Mouse (Mus musculus): Measurements from ENCODE around the gene Srgap2. TPM values are rescaled to one million over a fixed set of nuclear protein-coding genes. Genes with fewer than 3 reads are reported as not detected.
"Not testable (repeated sequence)": the region's sequence is repeated elsewhere in the genome, so short reads cannot be mapped to it uniquely, and the experiment has no call there.

The Srgap2 gene
- polyA plus RNA-seq, 1 experiment from 2014 or later: 14.5 TPM

DNA sequence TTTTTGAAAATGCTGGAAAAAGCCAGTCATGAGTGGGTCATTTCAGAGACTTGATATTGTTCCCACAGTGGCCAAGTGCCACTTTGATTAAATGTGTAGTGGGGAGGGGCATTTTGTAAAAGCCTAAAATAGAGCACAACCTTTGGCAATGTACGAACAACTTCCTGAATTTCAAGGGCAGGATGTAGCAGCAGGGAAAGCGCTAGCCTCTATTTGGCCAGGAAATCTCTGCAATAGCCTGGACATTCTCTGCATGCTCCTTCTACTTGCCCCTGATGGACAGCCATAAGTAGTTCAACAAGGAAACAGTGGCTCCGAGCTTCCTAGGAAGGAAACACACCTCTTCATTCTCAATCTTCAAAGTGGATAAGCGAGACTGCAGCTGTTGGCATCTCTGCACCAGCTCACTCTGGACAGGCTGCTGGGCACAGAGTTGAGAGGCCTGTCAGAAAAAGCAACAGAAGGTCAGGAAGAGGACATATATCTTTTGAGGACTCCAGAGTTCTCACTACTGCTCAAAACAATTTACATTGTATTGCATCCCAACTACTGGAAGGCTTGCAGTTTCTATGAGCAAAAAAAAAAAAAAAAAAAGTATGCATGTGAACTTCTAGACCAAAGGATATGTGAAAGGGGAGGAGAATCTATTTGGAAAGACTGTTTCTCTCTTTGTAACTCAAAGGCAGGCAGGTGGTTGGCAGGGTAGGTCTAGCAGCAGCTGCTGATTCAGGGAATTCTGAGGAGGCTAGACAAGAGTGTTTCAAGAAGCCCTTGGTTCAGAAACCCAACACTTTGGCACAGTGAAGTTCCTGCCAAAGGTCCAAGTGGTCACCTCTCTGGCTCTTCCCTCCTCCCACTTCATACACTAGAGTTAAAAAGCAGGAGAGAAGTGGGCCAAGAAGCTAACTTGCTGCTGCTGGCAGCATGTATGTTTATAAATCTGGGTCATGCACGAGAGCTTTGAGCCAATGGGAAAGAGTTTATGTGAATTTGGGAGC, 181.4 kb downstream of the Srgap2 start:
- WGBS: 89% methylated on average over 5 of the region's 5 CpGs
- Histone ChIP-seq H3K9ac (no peak overlapping the region), H3K27ac (no peak overlapping the region; the same call in 1 of the 2 replicates), H3K27me3 (no peaks in the 10 kb centered on the region), H3K4me2 (no peak overlapping the region), H3K36me3 (ENCODE audit: poor library complexity, severe bottlenecking) (peaks cover 37% of the 10 kb centered on the region), H3K9me3 (replicated peaks) (no peaks in the 10 kb centered on the region), H3K4me1 (peaks cover 6% of the 10 kb centered on the region; the same call in 1 of the 2 replicates), H3K4me3 (no peak overlapping the region)
- no peak for ATAC-seq

- H3K4me1 ChIP-seq: no peaks in the 10 kb centered on the region
- peaks cover 37% of the 10 kb centered on the region for H3K36me3 ChIP-seq (ENCODE audit: poor library complexity, severe bottlenecking)
- H3K4me3 ChIP-seq: no peak overlapping the region
- ATAC-seq: no peak
- no peak overlapping the region for H3K4me2 ChIP-seq
- WGBS: 85% methylated on average over 2 of the region's 2 CpGs
- H3K27me3 ChIP-seq: no peaks in the 10 kb centered on the region
- no peak overlapping the region for H3K27ac ChIP-seq
- H3K9ac ChIP-seq: no peak overlapping the region
- no peaks in the 10 kb centered on the region for H3K9me3 ChIP-seq (replicated peaks)
Observed at GRCm38 (mm10) chr1:131344691-131345090, 182.5 kb downstream of the Srgap2 start.

DNA sequence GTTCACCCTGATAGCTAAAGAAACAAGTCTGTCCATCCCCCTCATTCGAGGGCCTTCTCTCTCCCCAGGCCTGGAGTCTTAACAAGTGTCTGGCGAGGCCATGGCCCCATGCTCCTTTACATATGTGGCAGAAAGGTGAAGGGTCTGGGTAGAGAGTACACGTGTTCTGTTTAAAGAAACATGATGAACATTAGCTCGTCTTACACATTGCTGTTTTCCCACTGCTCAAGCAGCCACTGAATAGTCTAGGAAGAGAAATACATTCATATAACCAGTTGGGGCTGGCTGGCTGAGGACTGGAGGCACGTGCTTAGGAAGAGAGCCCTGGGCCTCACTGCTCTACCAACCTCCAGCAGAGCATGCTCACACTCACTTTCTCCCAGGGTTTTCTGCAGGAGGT, 191.1 kb downstream of the Srgap2 start:
- 80% methylated on average over 5 of the region's 5 CpGs for whole genome bisulfite sequencing
- no peak overlapping the region for H3K4me3 ChIP-seq
- H3K36me3 ChIP-seq (ENCODE audit: poor library complexity, severe bottlenecking): peaks cover 34% of the 10 kb centered on the region
- H3K27me3 ChIP-seq: no peaks in the 10 kb centered on the region
- H3K27ac ChIP-seq: peak overlapping the region; percentile 59
- no peak for ATAC-seq
- H3K9me3 ChIP-seq (replicated peaks): no peaks in the 10 kb centered on the region
- peaks cover 15% of the 10 kb centered on the region for H3K4me1 ChIP-seq
- no peak overlapping the region for H3K9ac ChIP-seq
- no peak overlapping the region for H3K4me2 ChIP-seq

DNA sequence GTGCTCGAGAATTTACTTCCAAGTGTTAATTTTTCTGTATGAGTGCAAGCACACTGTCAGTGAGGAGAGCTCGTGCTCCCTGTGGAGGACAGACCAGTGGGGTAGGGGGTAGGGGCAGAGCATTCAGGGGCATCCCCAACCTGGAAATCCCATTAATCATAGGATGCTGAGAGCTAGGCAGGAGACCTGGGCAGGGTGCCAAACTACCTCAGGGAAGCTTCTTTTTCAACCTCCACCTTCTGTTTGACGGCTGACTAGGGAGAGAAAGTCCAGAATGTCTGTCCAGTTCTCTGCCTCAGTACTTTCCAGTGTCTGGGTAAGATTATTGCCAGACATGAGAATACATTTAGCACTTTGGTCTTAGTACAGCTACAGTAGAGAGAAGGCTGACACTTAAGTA, 191.5 kb downstream of the Srgap2 start:
- no peak for ATAC-seq
- Histone ChIP-seq H3K27me3 (no peaks in the 10 kb centered on the region), H3K36me3 (ENCODE audit: poor library complexity, severe bottlenecking) (peaks cover 34% of the 10 kb centered on the region), H3K4me2 (no peak overlapping the region), H3K4me1 (peaks cover 15% of the 10 kb centered on the region), H3K4me3 (no peak overlapping the region), H3K9ac (no peak overlapping the region; the same call in 1 of the 2 replicates), H3K9me3 (replicated peaks) (no peaks in the 10 kb centered on the region), H3K27ac (peak overlapping the region; percentile 59)
- WGBS: 43% methylated on average over 3 of the region's 3 CpGs

DNA sequence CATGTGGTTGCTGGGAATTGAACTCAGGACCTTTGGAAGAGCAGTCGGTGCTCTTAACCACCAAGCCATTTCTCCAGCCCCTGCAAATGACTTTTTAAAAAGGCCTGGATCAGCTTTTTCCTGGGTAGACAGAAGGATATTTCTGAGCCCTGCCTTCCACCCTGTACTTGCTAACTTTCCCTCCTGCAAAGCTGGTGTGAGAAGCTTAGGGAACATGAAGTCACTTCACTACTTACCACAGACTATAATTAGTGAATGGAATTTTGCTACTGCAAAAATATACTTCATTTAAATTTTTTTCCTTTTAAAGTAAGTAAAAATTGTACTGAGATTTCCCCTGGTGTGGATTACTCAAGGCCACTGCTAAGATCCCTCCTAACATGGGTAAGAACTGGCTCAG, 196.0 kb downstream of the Srgap2 start:
- Histone ChIP-seq H3K4me1 (peaks cover 8% of the 10 kb centered on the region), H3K9me3 (replicated peaks) (no peaks in the 10 kb centered on the region), H3K4me3 (no peak overlapping the region), H3K4me2 (no peak overlapping the region), H3K9ac (no peak overlapping the region), H3K27me3 (no peaks in the 10 kb centered on the region), H3K36me3 (ENCODE audit: poor library complexity, severe bottlenecking) (peaks cover 44% of the 10 kb centered on the region), H3K27ac (no peak overlapping the region)
- ATAC-seq: no peak
- 96% methylated on average over 1 of the region's 1 CpGs for WGBS

DNA sequence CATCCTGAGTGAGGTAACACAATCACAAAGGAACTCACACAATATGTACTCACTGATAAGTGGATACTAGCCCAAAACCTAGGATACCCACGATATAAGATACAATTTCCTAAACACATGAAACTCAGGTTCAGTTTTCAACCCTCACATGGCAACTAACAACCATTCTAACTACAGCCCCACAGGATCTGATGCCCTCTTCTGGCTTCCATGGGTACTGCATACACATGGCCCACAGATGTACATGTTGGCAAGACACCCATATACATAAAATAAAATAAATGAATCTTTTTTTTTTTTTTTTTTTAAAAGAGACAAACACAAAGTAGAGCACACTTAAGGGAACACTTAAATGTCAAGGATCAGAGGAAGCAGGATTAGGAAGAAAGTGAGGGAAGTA, 198.1 kb downstream of the Srgap2 start:
- not testable (repeated sequence) for H3K27ac ChIP-seq; H3K4me3 ChIP-seq; H3K27me3 ChIP-seq; H3K9me3 ChIP-seq (replicated peaks); H3K9ac ChIP-seq; H3K4me1 ChIP-seq; ATAC-seq; H3K4me2 ChIP-seq
- H3K36me3 ChIP-seq (ENCODE audit: poor library complexity, severe bottlenecking): peaks cover 53% of the 10 kb centered on the region
- 100% methylated on average over 1 of the region's 1 CpGs for WGBS

DNA sequence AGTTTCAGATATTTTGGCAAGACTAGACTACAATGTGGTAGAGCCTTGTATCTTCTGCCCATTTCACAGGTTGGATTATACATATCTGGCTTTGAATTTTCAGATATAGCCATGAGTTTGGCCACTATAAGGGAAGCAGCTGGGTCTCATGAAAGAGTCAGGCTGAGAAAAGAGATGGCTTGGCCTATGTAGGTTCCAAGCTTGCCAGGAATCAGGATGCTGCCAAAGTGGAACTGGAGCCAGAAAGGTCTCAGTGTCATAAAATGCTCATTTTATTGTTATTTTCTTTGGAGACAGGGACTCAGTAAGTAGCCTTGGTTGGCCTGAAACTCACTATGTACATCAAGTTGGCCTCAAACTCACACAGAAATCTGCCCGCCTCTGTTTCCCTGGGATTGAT, 200.0 kb downstream of the Srgap2 start:
- Histone ChIP-seq H3K9me3 (replicated peaks) (no peaks in the 10 kb centered on the region), H3K27ac (no peak overlapping the region), H3K36me3 (ENCODE audit: poor library complexity, severe bottlenecking) (peaks cover 43% of the 10 kb centered on the region), H3K4me3 (no peak overlapping the region), H3K9ac (no peak overlapping the region), H3K27me3 (no peaks in the 10 kb centered on the region), H3K4me2 (no peak overlapping the region), H3K4me1 (no peaks in the 10 kb centered on the region)
- 96% methylated on average over 1 of the region's 1 CpGs for WGBS
- no peak for ATAC-seq

DNA sequence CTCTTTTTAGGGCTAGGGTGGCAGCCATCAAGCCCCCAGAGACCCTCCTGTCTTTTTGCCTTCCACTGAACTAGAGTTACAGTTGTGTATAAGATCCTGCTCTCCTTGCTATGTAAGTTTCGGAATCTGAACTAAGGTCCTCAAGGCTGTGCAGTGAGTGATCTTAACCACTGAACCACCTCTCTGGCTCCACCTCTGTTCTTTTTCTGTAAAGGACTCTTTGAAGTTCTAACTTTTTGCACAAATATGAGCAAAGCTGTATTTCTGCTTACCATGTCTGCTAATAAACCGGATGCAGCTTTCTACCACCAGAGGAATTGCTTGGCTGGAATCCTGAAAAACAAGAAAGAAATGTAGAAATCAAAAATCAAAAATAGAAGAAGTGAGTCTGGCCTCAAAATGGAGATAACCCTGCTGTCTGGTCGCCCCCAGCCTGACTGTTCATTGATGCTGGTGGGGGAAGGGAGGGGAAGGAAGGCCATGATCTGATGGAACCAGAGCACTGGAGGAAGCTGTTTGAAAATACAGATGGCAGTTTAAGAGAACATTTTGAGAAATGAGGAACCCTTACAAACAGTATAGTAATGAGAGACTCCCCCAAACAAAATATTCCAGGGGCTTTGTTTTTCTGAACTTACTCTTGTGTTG, 202.2 kb downstream of the Srgap2 start:
- Histone ChIP-seq H3K36me3 (ENCODE audit: poor library complexity, severe bottlenecking) (peaks cover 42% of the 10 kb centered on the region), H3K27me3 (no peaks in the 10 kb centered on the region), H3K9me3 (replicated peaks) (no peaks in the 10 kb centered on the region), H3K4me2 (no peak overlapping the region), H3K27ac (no peak overlapping the region), H3K4me3 (no peak overlapping the region), H3K4me1 (no peaks in the 10 kb centered on the region), H3K9ac (no peak overlapping the region)
- WGBS: 87% methylated on average over 3 of the region's 3 CpGs
- no peak for ATAC-seq

DNA sequence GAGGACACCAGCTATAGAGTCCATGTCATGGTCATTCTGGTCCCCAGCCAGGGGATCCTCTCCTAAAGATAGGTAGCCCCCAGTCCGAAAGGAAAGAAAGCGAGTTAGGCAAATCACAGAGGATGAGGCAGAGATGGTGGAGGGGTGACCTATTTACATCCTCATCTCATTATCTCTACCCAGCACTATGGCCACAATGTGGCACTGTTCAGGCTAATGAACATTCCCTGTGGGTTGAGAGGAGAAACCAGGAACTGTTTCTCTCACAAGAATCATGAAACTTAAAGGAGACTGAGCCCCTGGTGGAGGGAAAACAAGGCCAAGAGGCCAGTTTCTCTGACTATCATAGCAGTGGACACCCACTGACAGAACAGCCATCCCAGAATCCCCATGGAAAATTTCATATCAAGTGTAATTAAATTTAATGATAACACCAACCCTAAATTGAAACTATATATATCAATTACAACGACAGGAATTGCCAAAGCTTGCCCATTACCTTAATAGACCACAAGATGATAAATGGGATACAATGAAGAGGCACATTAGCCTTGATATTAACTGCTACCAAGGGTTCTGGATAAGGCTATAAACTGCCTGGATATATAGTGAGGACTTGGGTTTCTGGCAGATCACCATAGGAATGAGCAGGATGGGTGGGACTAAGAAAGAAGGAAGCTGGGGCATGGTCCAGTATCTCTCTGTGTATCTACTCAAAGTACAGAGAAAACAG, 207.4 kb downstream of the Srgap2 start:
- ATAC-seq: no peak
- H3K27me3 ChIP-seq: no peaks in the 10 kb centered on the region
- H3K4me3 ChIP-seq: no peak overlapping the region
- H3K4me2 ChIP-seq: no peak overlapping the region
- peaks cover 56% of the 10 kb centered on the region for H3K36me3 ChIP-seq (ENCODE audit: poor library complexity, severe bottlenecking)
- H3K27ac ChIP-seq: no peak overlapping the region
- no peaks in the 10 kb centered on the region for H3K9me3 ChIP-seq (replicated peaks)
- no peaks in the 10 kb centered on the region for H3K4me1 ChIP-seq
- 92% methylated on average over 3 of the region's 3 CpGs for WGBS
- H3K9ac ChIP-seq: no peak overlapping the region

GRCm38 (mm10) chr1:131318397-131318796, 208.8 kb downstream of the Srgap2 start:
- no peak overlapping the region for H3K4me2 ChIP-seq
- peaks cover 58% of the 10 kb centered on the region for H3K36me3 ChIP-seq (ENCODE audit: poor library complexity, severe bottlenecking)
- H3K4me1 ChIP-seq: no peaks in the 10 kb centered on the region
- no peaks in the 10 kb centered on the region for H3K9me3 ChIP-seq (replicated peaks)
- ATAC-seq: no peak
- no peak overlapping the region for H3K4me3 ChIP-seq
- no peak overlapping the region for H3K27ac ChIP-seq
- no peaks in the 10 kb centered on the region for H3K27me3 ChIP-seq
- no peak overlapping the region for H3K9ac ChIP-seq
- WGBS: 93% methylated on average over 2 of the region's 2 CpGs

GRCm38 (mm10) chr1:131317625-131318024, 209.5 kb downstream of the Srgap2 start:
- H3K4me1 ChIP-seq: no peaks in the 10 kb centered on the region
- 95% methylated on average over 5 of the region's 5 CpGs for WGBS
- no peak overlapping the region for H3K9ac ChIP-seq
- H3K27ac ChIP-seq: no peak overlapping the region
- no peaks in the 10 kb centered on the region for H3K9me3 ChIP-seq (replicated peaks)
- no peak for ATAC-seq
- peaks cover 64% of the 10 kb centered on the region for H3K36me3 ChIP-seq (ENCODE audit: poor library complexity, severe bottlenecking)
- no peak overlapping the region for H3K4me2 ChIP-seq
- no peak overlapping the region for H3K4me3 ChIP-seq
- H3K27me3 ChIP-seq: no peaks in the 10 kb centered on the region

DNA sequence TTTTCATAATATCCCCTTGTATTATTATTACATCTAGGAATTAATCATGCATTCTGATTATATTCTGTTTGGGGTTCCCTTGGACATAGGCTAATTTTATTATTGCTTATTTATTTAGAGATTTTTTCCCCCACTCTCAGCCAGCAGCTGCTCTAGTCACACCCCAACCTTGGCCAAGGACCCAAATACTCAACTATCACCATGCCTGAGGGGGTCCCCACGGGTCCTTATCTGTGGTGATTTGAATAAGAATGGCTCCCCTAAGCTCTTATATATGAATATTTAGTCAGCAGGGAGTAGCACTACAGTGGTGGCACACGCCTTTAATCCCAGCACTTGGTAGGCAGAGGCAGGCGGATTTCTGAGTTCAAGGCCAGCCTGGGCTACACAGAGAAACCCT, 215.9 kb downstream of the Srgap2 start:
- ATAC-seq: no peak
- Histone ChIP-seq H3K4me1 (no peaks in the 10 kb centered on the region), H3K4me2 (no peak overlapping the region), H3K27ac (no peak overlapping the region), H3K27me3 (no peaks in the 10 kb centered on the region), H3K36me3 (ENCODE audit: poor library complexity, severe bottlenecking) (peaks cover 57% of the 10 kb centered on the region), H3K9me3 (replicated peaks) (no peaks in the 10 kb centered on the region), H3K4me3 (no peak overlapping the region), H3K9ac (no peak overlapping the region)
- 86% methylated on average over 3 of the region's 3 CpGs for WGBS
